Mouse (Mus musculus): Measurements from ENCODE around the gene Btbd3. TPM values are rescaled to one million over a fixed set of nuclear protein-coding genes. Genes with fewer than 3 reads are reported as not detected.

Gene Btbd3
- not detected in 2 replicates for polyA plus RNA-seq (2012)

GRCm38 (mm10) chr2:138256411-138256810 lies at the start of gene Btbd3:
TSS of gene Btbd3 (plus strand) at chr2:138256565.
- Histone ChIP-seq H3K4me3 (replicated peaks) (peak within 1 kb of the TSS; percentile 66), H3K4me1 (ENCODE audit: control insufficient read depth) (peaks cover 10% of the 10 kb centered on the region), H3K27me3 (ENCODE audit: control insufficient read depth) (peaks cover 5% of the 10 kb centered on the region), H3K36me3 (ENCODE audit: control insufficient read depth) (no peaks in the 10 kb centered on the region), H3K9me3 (ENCODE audit: control insufficient read depth, low read length) (no peaks in the 10 kb centered on the region)
- TF ChIP-seq TAL1 (IDR thresholded peaks at IDR 0.05; ENCODE audit: low read length) = no peak
- no peak for TF ChIP-seq GATA1 (IDR thresholded peaks at IDR 0.05; ENCODE audit: low read length)

DNA sequence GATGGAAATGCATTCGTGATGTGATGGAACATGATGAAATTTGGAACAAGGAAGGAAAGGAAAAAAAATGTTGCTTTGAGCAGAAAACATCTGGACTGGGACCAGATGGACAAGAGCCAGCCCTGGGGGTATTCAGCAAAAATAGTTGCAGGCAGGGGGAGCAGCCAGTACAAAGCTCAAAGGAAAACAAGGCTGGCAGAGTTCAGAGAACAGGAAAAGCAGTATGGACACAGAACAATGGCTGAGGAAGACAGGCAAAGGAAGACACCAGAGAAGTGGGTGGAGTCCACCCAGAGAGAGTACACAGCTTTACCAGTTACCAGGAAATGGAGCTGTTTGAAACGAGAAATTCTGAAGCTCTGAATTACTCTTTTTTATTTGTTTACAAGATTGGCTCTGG lies 40.8 kb upstream of the Btbd3 start:
- Histone ChIP-seq H3K9me3 (ENCODE audit: control insufficient read depth, low read length) (no peaks in the 10 kb centered on the region), H3K36me3 (ENCODE audit: control insufficient read depth) (no peaks in the 10 kb centered on the region), H3K27me3 (ENCODE audit: control insufficient read depth) (no peaks in the 10 kb centered on the region), H3K4me3 (replicated peaks) (no peak overlapping the region), H3K4me1 (ENCODE audit: control insufficient read depth) (no peaks in the 10 kb centered on the region)
- TF ChIP-seq GATA1 (IDR thresholded peaks at IDR 0.05; ENCODE audit: low read length) = no peak
- TF ChIP-seq TAL1 (IDR thresholded peaks at IDR 0.05; ENCODE audit: low read length) = no peak

DNA sequence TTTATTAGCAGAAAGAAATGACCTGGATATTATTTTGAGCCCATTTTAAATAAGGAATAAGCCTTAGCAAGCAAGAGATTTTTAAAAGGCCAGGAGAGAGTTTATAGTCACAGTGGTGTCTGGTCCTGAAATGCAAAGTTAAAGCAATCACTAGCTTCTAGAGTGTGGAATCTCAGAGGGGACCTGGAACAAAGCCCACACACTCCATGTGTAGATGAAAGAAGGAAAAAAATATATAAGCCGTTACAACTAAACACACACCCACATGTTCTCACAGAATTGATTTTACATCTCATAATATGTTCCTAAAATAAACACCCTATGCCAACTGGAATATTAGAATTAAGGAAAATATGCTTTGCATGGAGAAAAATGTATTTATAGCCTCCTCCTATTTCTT lies 36.1 kb upstream of the Btbd3 start:
- TF ChIP-seq TAL1 (IDR thresholded peaks at IDR 0.05; ENCODE audit: low read length) = no peak
- TF ChIP-seq GATA1 (IDR thresholded peaks at IDR 0.05; ENCODE audit: low read length) = no peak
- Histone ChIP-seq H3K4me3 (replicated peaks) (no peak overlapping the region), H3K27me3 (ENCODE audit: control insufficient read depth) (no peaks in the 10 kb centered on the region), H3K4me1 (ENCODE audit: control insufficient read depth) (no peaks in the 10 kb centered on the region), H3K36me3 (ENCODE audit: control insufficient read depth) (no peaks in the 10 kb centered on the region), H3K9me3 (ENCODE audit: control insufficient read depth, low read length) (no peaks in the 10 kb centered on the region)

DNA sequence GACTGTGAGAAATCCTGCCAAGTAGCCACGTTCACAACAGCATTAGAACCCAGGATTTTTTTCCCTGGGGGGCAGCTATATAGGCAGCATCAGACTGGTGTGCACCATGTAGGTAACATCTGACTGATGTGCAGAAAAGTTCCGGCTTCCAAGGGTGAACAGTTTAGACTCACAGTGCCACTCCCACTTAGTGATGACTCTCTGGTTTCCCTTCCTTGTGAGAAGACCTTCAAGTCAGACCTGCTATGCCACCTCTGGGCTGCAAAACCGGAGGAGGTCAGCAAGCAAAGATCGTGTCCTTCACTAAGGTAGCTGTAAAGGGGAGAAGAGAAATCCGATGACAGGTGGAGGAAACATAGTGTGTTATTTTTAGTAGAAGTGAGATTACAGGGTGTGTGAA lies 24.1 kb upstream of the Btbd3 start:
- H3K4me1 ChIP-seq (ENCODE audit: control insufficient read depth) = no peaks in the 10 kb centered on the region
- TF ChIP-seq GATA1 (IDR thresholded peaks at IDR 0.05; ENCODE audit: low read length) (no peak), TAL1 (IDR thresholded peaks at IDR 0.05; ENCODE audit: low read length) (no peak)
- H3K4me3 ChIP-seq (replicated peaks) = no peak overlapping the region
- no peaks in the 10 kb centered on the region for H3K27me3 ChIP-seq (ENCODE audit: control insufficient read depth)
- no peaks in the 10 kb centered on the region for H3K9me3 ChIP-seq (ENCODE audit: control insufficient read depth, low read length)
- H3K36me3 ChIP-seq (ENCODE audit: control insufficient read depth) = no peaks in the 10 kb centered on the region

- no peaks in the 10 kb centered on the region for H3K9me3 ChIP-seq (ENCODE audit: control insufficient read depth, low read length)
- H3K27me3 ChIP-seq (ENCODE audit: control insufficient read depth) = no peaks in the 10 kb centered on the region
- no peaks in the 10 kb centered on the region for H3K4me1 ChIP-seq (ENCODE audit: control insufficient read depth)
- no peak overlapping the region for H3K4me3 ChIP-seq (replicated peaks)
- TF ChIP-seq TAL1 (IDR thresholded peaks at IDR 0.05; ENCODE audit: low read length) (no peak), GATA1 (IDR thresholded peaks at IDR 0.05; ENCODE audit: low read length) (no peak)
- H3K36me3 ChIP-seq (ENCODE audit: control insufficient read depth) = no peaks in the 10 kb centered on the region
Measured at GRCm38 (mm10) chr2:138236149-138236548, 20.2 kb upstream of the Btbd3 start.

DNA sequence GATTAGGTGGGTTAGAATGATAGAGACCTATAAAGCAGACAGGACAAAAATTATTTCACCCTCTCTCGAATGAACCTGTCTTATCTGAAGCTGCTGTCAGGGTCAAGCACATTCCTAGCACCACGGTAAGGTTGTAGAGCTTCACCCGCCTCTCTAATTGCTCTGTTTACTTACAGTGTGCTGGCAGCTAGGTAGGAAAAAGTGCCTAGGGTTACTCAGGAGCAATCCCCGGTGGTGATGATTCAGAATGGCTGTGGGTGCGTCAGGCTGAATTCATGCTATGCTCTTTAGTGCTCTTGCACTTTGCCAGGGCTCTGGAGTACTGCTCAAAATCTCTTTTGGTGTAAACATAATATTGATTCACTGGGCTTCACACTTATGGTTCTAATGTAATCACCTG lies 13.9 kb upstream of the Btbd3 start:
- Histone ChIP-seq H3K4me1 (ENCODE audit: control insufficient read depth) (no peaks in the 10 kb centered on the region), H3K9me3 (ENCODE audit: control insufficient read depth, low read length) (no peaks in the 10 kb centered on the region), H3K27me3 (ENCODE audit: control insufficient read depth) (no peaks in the 10 kb centered on the region), H3K36me3 (ENCODE audit: control insufficient read depth) (no peaks in the 10 kb centered on the region), H3K4me3 (replicated peaks) (no peak overlapping the region)
- TF ChIP-seq TAL1 (IDR thresholded peaks at IDR 0.05; ENCODE audit: low read length) (no peak), GATA1 (IDR thresholded peaks at IDR 0.05; ENCODE audit: low read length) (no peak)

DNA sequence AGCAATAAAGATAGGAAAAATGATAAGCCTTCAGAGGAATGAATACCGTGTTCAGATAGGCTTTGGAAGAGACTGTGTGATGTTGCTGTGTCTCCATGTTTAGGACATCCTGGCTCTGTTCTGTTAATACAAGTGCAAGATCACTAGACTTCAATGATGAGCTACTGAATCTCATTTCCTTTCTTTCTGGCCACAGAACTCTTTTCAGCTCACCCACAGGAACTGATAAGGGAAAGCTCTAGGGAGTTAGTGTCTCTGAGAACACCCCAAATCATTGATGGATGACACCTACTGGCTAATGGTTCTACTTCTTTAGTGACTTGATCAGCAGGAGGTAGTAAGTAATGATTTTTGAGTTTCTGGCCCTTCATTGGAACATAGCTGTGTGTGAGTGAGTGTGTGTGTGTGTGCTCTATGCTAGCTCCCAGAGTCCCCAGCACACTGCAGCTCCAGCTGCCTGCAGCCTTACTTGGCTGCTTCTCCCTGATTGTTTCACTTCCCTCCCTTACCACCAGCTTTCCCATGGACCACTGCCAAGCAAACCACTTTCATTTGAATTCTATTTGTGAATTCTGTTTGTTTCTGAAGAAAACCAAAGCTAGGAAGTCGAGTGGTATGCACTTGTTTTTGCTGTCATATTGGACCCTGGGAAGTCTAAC lies 10.6 kb upstream of the Btbd3 start:
- Histone ChIP-seq H3K36me3 (ENCODE audit: control insufficient read depth) (no peaks in the 10 kb centered on the region), H3K9me3 (ENCODE audit: control insufficient read depth, low read length) (no peaks in the 10 kb centered on the region), H3K4me1 (ENCODE audit: control insufficient read depth) (no peaks in the 10 kb centered on the region), H3K27me3 (ENCODE audit: control insufficient read depth) (no peaks in the 10 kb centered on the region), H3K4me3 (replicated peaks) (no peak overlapping the region)
- no peak for TF ChIP-seq GATA1 (IDR thresholded peaks at IDR 0.05; ENCODE audit: low read length)
- no peak for TF ChIP-seq TAL1 (IDR thresholded peaks at IDR 0.05; ENCODE audit: low read length)

DNA sequence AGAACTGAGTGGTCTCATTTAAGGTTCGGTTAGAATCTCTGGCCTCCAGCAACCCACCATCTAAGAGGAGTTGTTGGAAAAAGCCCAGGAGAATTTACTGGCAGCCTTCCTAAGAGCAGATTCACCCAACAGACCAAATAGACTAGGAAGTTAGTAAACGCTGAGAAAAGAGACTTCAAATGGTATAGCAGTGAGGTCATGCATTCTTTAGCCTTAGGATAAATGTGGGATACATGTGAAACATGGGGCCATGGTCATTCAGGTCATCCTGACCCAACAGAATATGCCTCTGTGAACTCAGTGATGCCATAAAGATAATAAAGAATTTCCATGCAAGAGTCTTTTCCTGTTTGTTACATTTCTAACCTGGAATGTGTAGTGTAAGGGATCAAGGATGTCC lies 8.4 kb upstream of the Btbd3 start:
- Histone ChIP-seq H3K4me1 (ENCODE audit: control insufficient read depth) (no peaks in the 10 kb centered on the region), H3K9me3 (ENCODE audit: control insufficient read depth, low read length) (no peaks in the 10 kb centered on the region), H3K27me3 (ENCODE audit: control insufficient read depth) (no peaks in the 10 kb centered on the region), H3K4me3 (replicated peaks) (no peak overlapping the region), H3K36me3 (ENCODE audit: control insufficient read depth) (no peaks in the 10 kb centered on the region)
- no peak for TF ChIP-seq TAL1 (IDR thresholded peaks at IDR 0.05; ENCODE audit: low read length)
- TF ChIP-seq GATA1 (IDR thresholded peaks at IDR 0.05; ENCODE audit: low read length) = no peak

DNA sequence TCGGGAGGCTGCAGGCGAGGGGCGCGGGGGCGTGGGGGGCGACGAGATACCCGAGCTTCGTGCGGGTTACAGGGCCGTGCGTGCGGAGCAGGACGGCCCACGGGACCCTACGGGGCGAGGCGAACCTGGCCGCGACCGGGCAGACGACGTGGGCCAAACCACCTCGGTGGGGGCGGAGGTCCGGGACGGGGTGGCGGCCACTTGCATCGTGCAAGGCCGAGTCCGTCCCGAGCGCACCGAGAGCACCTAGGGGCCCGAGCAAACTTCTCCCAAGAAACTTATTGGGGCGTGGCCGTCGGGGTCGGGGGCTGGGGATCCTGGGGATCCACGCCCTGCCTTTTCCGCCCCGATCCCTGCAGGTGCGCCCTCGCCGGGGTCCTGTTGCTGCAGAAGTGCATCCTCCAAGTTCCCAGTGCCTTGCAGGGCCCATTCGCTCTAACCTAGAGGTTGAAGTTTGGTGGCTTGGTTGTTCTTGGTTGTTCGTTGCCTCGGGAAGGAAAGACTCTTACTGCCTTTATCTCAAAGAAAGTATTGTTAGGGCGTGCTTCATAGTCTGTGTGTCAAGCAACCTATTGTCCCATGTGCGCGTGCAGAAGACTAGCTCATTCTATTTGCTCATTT lies 596 bp downstream of the Btbd3 start:
- Histone ChIP-seq H3K9me3 (ENCODE audit: control insufficient read depth, low read length) (no peaks in the 10 kb centered on the region), H3K4me3 (replicated peaks) (peak overlapping the region; percentile 66), H3K36me3 (ENCODE audit: control insufficient read depth) (no peaks in the 10 kb centered on the region), H3K4me1 (ENCODE audit: control insufficient read depth) (peaks cover 10% of the 10 kb centered on the region), H3K27me3 (ENCODE audit: control insufficient read depth) (peaks cover 5% of the 10 kb centered on the region)
- TF ChIP-seq TAL1 (IDR thresholded peaks at IDR 0.05; ENCODE audit: low read length) (no peak), GATA1 (IDR thresholded peaks at IDR 0.05; ENCODE audit: low read length) (no peak)

Measured in erythroblast, embryonic 14.5 days (primary cell).